Comparison of ENCODE assay signal across 24 mouse cellular contexts in genomic region chr7:141416144-141416841, GRCm38 (mm10). TPM values are rescaled to one million over a fixed set of nuclear protein-coding genes. Genes with fewer than 3 reads are reported as not detected.
DNase-seq lines count a peak whose midpoint lies in the region; ATAC-seq lines count a peak whose summit lies in the region.
"Had no signal": no experiment of that assay in that cellular context is flagged by ENCODE, and none has a peak within 500 bp of the region (broad histone marks: within the 10 kb centered on the region; RNA-seq: fewer than 3 reads in every experiment).

No protein-coding gene starts in this region.

- no peak for ATAC-seq in forebrain, embryonic 13.5 days
- no peak for ATAC-seq in forebrain, embryonic 14.5 days
- ATAC-seq in megakaryocyte-erythroid progenitor cell, adult 5-6 weeks (replicated peaks; ENCODE audit: low FRiP score, low TSS enrichment, poor library complexity, severe bottlenecking): no peak
- ATAC-seq: liver, embryonic 12.5 days; midbrain, embryonic 15.5 days had no signal

- H3K27me3 ChIP-seq in forebrain, embryonic 13.5 days: peaks cover 3% of the 10 kb centered on the region; the same call in 1 of the 2 replicates
- H3K27me3 ChIP-seq in forebrain, embryonic 14.5 days (replicated peaks; ENCODE audit: control insufficient read depth, insufficient read depth, low read length): no peaks in the 10 kb centered on the region
- H3K27me3 ChIP-seq: embryonic facial prominence, embryonic 15.5 days; hindbrain, embryonic 15.5 days; midbrain, embryonic 15.5 days; neural tube, embryonic 13.5 days; stomach, embryonic 15.5 days had no signal

- peaks cover 15% of the 10 kb centered on the region for H3K4me1 ChIP-seq in forebrain, embryonic 13.5 days
- peaks cover 7% of the 10 kb centered on the region; the same call in 1 of the 2 replicates for H3K4me1 ChIP-seq in forebrain, embryonic 14.5 days (ENCODE audit: control insufficient read depth, insufficient read depth, low read length)

- WGBS in forebrain, embryonic 13.5 days: 77% methylated on average over 6 of the region's 6 CpGs
- WGBS in forebrain, embryonic 14.5 days: 76% methylated on average over 6 of the region's 6 CpGs

- H3K4me2 ChIP-seq in forebrain, embryonic 13.5 days: no peak overlapping the region
- no peak overlapping the region for H3K4me2 ChIP-seq in forebrain, embryonic 14.5 days (ENCODE audit: low read length)
- H3K4me2 ChIP-seq: embryonic facial prominence, embryonic 15.5 days; hindbrain, embryonic 15.5 days; limb, embryonic 12.5 days; liver, embryonic 12.5 days; midbrain, embryonic 15.5 days; neural tube, embryonic 13.5 days; stomach, embryonic 15.5 days had no signal

- DNase-seq in forebrain, embryonic 14.5 days (ENCODE audit: low spot score): no peak
- peak; percentile 74 for DNase-seq in 3T3-L1 (ENCODE audit: low read depth, low spot score)
- peak; percentile 17 for DNase-seq in 416B (ENCODE audit: low read depth)
- DNase-seq in R1 (ENCODE audit: low read depth, low spot score): peak; percentile 59
- no peak for DNase-seq in natural killer cell, adult 2 months (ENCODE audit: low spot score in 2 of 2)
- DNase-seq: adrenal gland, postnatal 14 days; cerebellum, postnatal 14 days; gastrocnemius, adult 2 months; kidney, adult 9 months; kidney, postnatal 14 days; lung, adult 2 months; lung, postnatal 14 days; right cerebral cortex, postnatal 4 days had no signal

- H3K27ac ChIP-seq in forebrain, embryonic 13.5 days: no peak overlapping the region
- H3K27ac ChIP-seq in forebrain, embryonic 14.5 days (ENCODE audit: low read depth, low read length): no peak overlapping the region
- H3K27ac ChIP-seq: embryonic facial prominence, embryonic 15.5 days; gastrocnemius, adult 2 months; hindbrain, embryonic 15.5 days; limb, embryonic 12.5 days; liver, embryonic 12.5 days; midbrain, embryonic 15.5 days; neural tube, embryonic 13.5 days; stomach, embryonic 15.5 days had no signal

- H3K4me3 ChIP-seq in forebrain, embryonic 13.5 days: no peak overlapping the region
- H3K4me3 ChIP-seq in forebrain, embryonic 14.5 days (ENCODE audit: low read depth, low read length): no peak overlapping the region
- H3K4me3 ChIP-seq: embryonic facial prominence, embryonic 15.5 days; gastrocnemius, adult 2 months; hindbrain, embryonic 15.5 days; limb, embryonic 12.5 days; liver, embryonic 12.5 days; midbrain, embryonic 15.5 days; neural tube, embryonic 13.5 days; stomach, embryonic 15.5 days had no signal

- no peaks in the 10 kb centered on the region for H3K9me3 ChIP-seq in forebrain, embryonic 13.5 days (replicated peaks)
- H3K9me3 ChIP-seq in forebrain, embryonic 14.5 days (replicated peaks; ENCODE audit: control insufficient read depth, low read length): no peaks in the 10 kb centered on the region
- H3K9me3 ChIP-seq: embryonic facial prominence, embryonic 15.5 days; hindbrain, embryonic 15.5 days; limb, embryonic 12.5 days; liver, embryonic 12.5 days; midbrain, embryonic 15.5 days; neural tube, embryonic 13.5 days; stomach, embryonic 15.5 days had no signal

- 0 out of 2 replicates have a peak overlapping the region, but pooled peaks have one; percentile 2 for H3K9ac ChIP-seq in forebrain, embryonic 13.5 days
- H3K9ac ChIP-seq in forebrain, embryonic 14.5 days (ENCODE audit: low read length): no peak overlapping the region
- H3K9ac ChIP-seq: embryonic facial prominence, embryonic 15.5 days; hindbrain, embryonic 15.5 days; limb, embryonic 12.5 days; liver, embryonic 12.5 days; midbrain, embryonic 15.5 days; neural tube, embryonic 13.5 days; stomach, embryonic 15.5 days had no signal

- no peaks in the 10 kb centered on the region for H3K36me3 ChIP-seq in forebrain, embryonic 13.5 days (ENCODE audit: poor library complexity, severe bottlenecking)
- no peaks in the 10 kb centered on the region for H3K36me3 ChIP-seq in forebrain, embryonic 14.5 days (ENCODE audit: control insufficient read depth, insufficient read depth, low read length)
- H3K36me3 ChIP-seq: hindbrain, embryonic 15.5 days; midbrain, embryonic 15.5 days; stomach, embryonic 15.5 days had no signal

RNA-seq across cellular contexts. Expression of gene Gatd1, which starts 2.4 kb away (rescaled TPM):
- polyA plus RNA-seq in forebrain, embryonic 13.5 days (2015; fragmentation: Nextera tagmentation; extraction: Ambion mirVana): 53.2 and 55.6 TPM in 2 replicates
- 41.7 and 43.4 TPM in 2 replicates for polyA plus RNA-seq in forebrain, embryonic 14.5 days (2014; fragmentation: Nextera tagmentation; extraction: Ambion mirVana)
- total RNA-seq in megakaryocyte-erythroid progenitor cell, adult 5-6 weeks (2014; fragmentation: Nextera tagmentation): 26.8 and 33.7 TPM in 2 replicates
- total RNA-seq in megakaryocyte-erythroid progenitor cell, adult 5-6 weeks (2017): 10.9 and 13.9 TPM in 2 replicates

RNA-seq across cellular contexts. Expression of gene Cend1, which starts 13.0 kb away (rescaled TPM):
- polyA plus RNA-seq in forebrain, embryonic 13.5 days (2015; fragmentation: Nextera tagmentation; extraction: Ambion mirVana): 27.3 and 27.5 TPM in 2 replicates
- polyA plus RNA-seq in forebrain, embryonic 14.5 days (2014; fragmentation: Nextera tagmentation; extraction: Ambion mirVana): 21.3 and 25.1 TPM in 2 replicates
- not detected in 2 replicates for total RNA-seq in megakaryocyte-erythroid progenitor cell, adult 5-6 weeks (2014; fragmentation: Nextera tagmentation)
- not detected in 2 replicates for total RNA-seq in megakaryocyte-erythroid progenitor cell, adult 5-6 weeks (2017)
- total RNA-seq: hematopoietic stem cell, adult 5-6 weeks; MEL had no signal

RNA-seq across cellular contexts. Expression of gene Slc25a22, which starts 21.4 kb away (rescaled TPM):
- polyA plus RNA-seq in forebrain, embryonic 13.5 days (2015; fragmentation: Nextera tagmentation; extraction: Ambion mirVana): 58.2 and 65.1 TPM in 2 replicates
- 56.0 and 81.6 TPM in 2 replicates for polyA plus RNA-seq in forebrain, embryonic 14.5 days (2014; fragmentation: Nextera tagmentation; extraction: Ambion mirVana)
- total RNA-seq in megakaryocyte-erythroid progenitor cell, adult 5-6 weeks (2014; fragmentation: Nextera tagmentation): 25.9 and 45.2 TPM in 2 replicates
- total RNA-seq in megakaryocyte-erythroid progenitor cell, adult 5-6 weeks (2017): 3.4 and 6.7 TPM in 2 replicates

RNA-seq across cellular contexts. Expression of gene Taldo1, which starts 24.3 kb away (rescaled TPM):
- polyA plus RNA-seq in forebrain, embryonic 13.5 days (2015; fragmentation: Nextera tagmentation; extraction: Ambion mirVana): 386 and 415 TPM in 2 replicates
- polyA plus RNA-seq in forebrain, embryonic 14.5 days (2014; fragmentation: Nextera tagmentation; extraction: Ambion mirVana): 418 and 419 TPM in 2 replicates
- total RNA-seq in megakaryocyte-erythroid progenitor cell, adult 5-6 weeks (2014; fragmentation: Nextera tagmentation): 327 and 353 TPM in 2 replicates
- 401 and 451 TPM in 2 replicates for total RNA-seq in megakaryocyte-erythroid progenitor cell, adult 5-6 weeks (2017)

RNA-seq across cellular contexts. Expression of gene Pidd1, which starts 27.5 kb away (rescaled TPM):
- polyA plus RNA-seq in forebrain, embryonic 13.5 days (2015; fragmentation: Nextera tagmentation; extraction: Ambion mirVana): 10.9 and 13.4 TPM in 2 replicates
- 5.4 and 5.6 TPM in 2 replicates for polyA plus RNA-seq in forebrain, embryonic 14.5 days (2014; fragmentation: Nextera tagmentation; extraction: Ambion mirVana)
- 46.5 and 64.8 TPM in 2 replicates for total RNA-seq in megakaryocyte-erythroid progenitor cell, adult 5-6 weeks (2014; fragmentation: Nextera tagmentation)
- total RNA-seq in megakaryocyte-erythroid progenitor cell, adult 5-6 weeks (2017): 7.5 and 14.3 TPM in 2 replicates

Comparison
In these comparisons a context has a peak if more than half of its experiments do, and no peak if none do; other contexts are left out.
1. DNase-seq: peak in 3T3-L1 (single experiment), 416B (single experiment) and R1 (single experiment); none in forebrain, embryonic 14.5 days (single experiment) and natural killer cell, adult 2 months (0 of 2).